Mouse (Mus musculus): ENCODE measurements at regions not wholly inside any gene's neighbourhood (a gene's known extent, or its start where the extent isn't known, plus 50 kb on each side); places are given as distances from the start of the nearest gene placed in this dataset.

- TF ChIP-seq CTCF (IDR thresholded peaks at IDR 0.05; ENCODE audit: low read depth) (no peak), EP300 (optimal IDR thresholded peaks at IDR 0.05) (no peak)
Observed at GRCm38 (mm10) chr10:119074887-119075286, 165.0 kb downstream of the Cand1 start.

All from stomach, postnatal 0 days (tissue).